Mouse (Mus musculus) CH12.LX (cell line): ENCODE measurements at regions not wholly inside any gene's neighbourhood (a gene's known extent, or its start where the extent isn't known, plus 50 kb on each side); places are given as distances from the start of the nearest gene placed in this dataset.

Experiments
- CTCF ChIP-seq, 2 experiments: IDR thresholded peaks in 1 of 2; conservative IDR thresholded peaks in 1 of 2; 2 replicates each; pipeline ENCODE4 v1.5.1; 2011 to 2012; ENCODE audit warnings: low read depth in 2 of 2, low read length in 2 of 2, improper control_type of control experiment in 1 of 2, inconsistent platforms in 1 of 2, mild to moderate bottlenecking in 1 of 2, moderate library complexity in 1 of 2
- E2F4 ChIP-seq: IDR thresholded peaks from 2 replicates; pipeline ENCODE4 v1.6.1; 2011; ENCODE audit warnings: low read depth, low read length, improper control_type of control experiment; ENCODE audit not compliant: insufficient replicate concordance
- ETS1 ChIP-seq: conservative IDR thresholded peaks from 2 replicates; pipeline ENCODE4 v1.6.1; 2012; ENCODE audit warnings: low read depth, mild to moderate bottlenecking, inconsistent platforms, low read length, improper control_type of control experiment, moderate library complexity
- MXI1 ChIP-seq: IDR thresholded peaks from 2 replicates; pipeline ENCODE4 v1.6.1; 2011; ENCODE audit warnings: mild to moderate bottlenecking, low read depth, low read length, improper control_type of control experiment
- POLR2A ChIP-seq: IDR thresholded peaks from 2 replicates; pipeline ENCODE4 v1.6.1; 2011; ENCODE audit warnings: low read depth, mild to moderate bottlenecking, improper control_type of control experiment, low read length
- RAD21 ChIP-seq: IDR thresholded peaks from 2 replicates; pipeline ENCODE4 v1.6.1; 2011; ENCODE audit warnings: low read depth, mild to moderate bottlenecking, low read length, improper control_type of control experiment, moderate library complexity
- SIN3A ChIP-seq: IDR thresholded peaks from 2 replicates; pipeline ENCODE4 v1.6.1; 2012; ENCODE audit warnings: low read length, improper control_type of control experiment, inconsistent platforms
- TBP ChIP-seq: conservative IDR thresholded peaks from 2 replicates; pipeline ENCODE4 v1.6.1; 2011; ENCODE audit warnings: low read depth, low read length, improper control_type of control experiment
- TCF12 ChIP-seq: IDR thresholded peaks from 2 replicates; pipeline ENCODE4 v1.6.1; 2014; ENCODE audit warnings: low read depth, mild to moderate bottlenecking, inconsistent platforms, low read length, improper control_type of control experiment
- ZKSCAN1 ChIP-seq: IDR thresholded peaks from 2 replicates; pipeline ENCODE4 v1.6.1; 2012; ENCODE audit warnings: low read depth, inconsistent platforms, low read length, improper control_type of control experiment, borderline replicate concordance
- ZMIZ1 ChIP-seq: IDR thresholded peaks from 2 replicates; pipeline ENCODE4 v1.6.1; 2012; ENCODE audit warnings: low read depth, mild to moderate bottlenecking, inconsistent platforms, low read length, improper control_type of control experiment

- TF ChIP-seq SIN3A (no peak), CTCF (conservative IDR thresholded peaks at IDR 0.05 in 1 of 2, IDR thresholded peaks at IDR 0.05 in 1 of 2; ENCODE audit: low read depth in 2 of 2, low read length in 2 of 2) (no peak), TBP (no peak), POLR2A (no peak), MXI1 (no peak), ETS1 (no peak), TCF12 (no peak), RAD21 (no peak), ZKSCAN1 (no peak), ZMIZ1 (no peak), E2F4 (no peak)
Measured at GRCm38 (mm10) chr5:129297657-129298349, 201.3 kb downstream of the Adgrd1 start.
